Mouse (Mus musculus): ENCODE results near the gene Riox2. TPM values are rescaled to one million over a fixed set of nuclear protein-coding genes. Genes with fewer than 3 reads are reported as not detected.
"Not testable (repeated sequence)": the region's sequence is repeated elsewhere in the genome, so short reads cannot be mapped to it uniquely, and the experiment has no call there.

Gene Riox2
- total and polyA plus RNA-seq, 3 experiments = 6.5 to 16.6 (median 15.9) TPM

DNA sequence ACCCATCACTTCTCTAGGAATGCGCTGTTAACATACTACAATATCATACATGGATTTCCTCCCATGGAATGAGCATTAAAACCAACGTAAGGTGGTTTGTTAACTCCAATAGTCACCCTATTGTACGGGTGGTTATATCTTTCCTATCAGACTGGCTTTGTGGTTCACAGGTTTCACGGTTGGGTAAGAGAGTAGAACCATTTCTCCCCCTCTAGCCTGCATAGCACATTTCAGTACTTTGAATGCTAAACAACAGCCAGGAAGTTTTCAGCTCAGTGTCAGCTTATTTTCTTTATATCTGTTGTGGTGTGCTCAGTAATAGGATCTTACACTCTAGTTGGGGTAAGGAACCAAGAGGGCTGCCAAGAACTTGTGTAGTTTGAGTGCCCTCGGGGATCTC is 19.8 kb upstream of the Riox2 start:
- DNase-seq = no peak

GRCm38 (mm10) chr16:59459259-59459861 is 12.2 kb upstream of the Riox2 start:
- 81% methylated on average over 5 of the region's 5 CpGs for WGBS

More for the DNA sequence above, 19.8 kb upstream of the Riox2 start:
- Histone ChIP-seq H3K4me1 (ENCODE audit: control insufficient read depth, insufficient read depth, low read length) (no peaks in the 10 kb centered on the region), H3K9ac (ENCODE audit: low read depth, low read length) (no peak overlapping the region), H3K4me3 (no peak overlapping the region), H3K79me2 (replicated peaks; ENCODE audit: control insufficient read depth, insufficient read depth, low read length) (no peaks in the 10 kb centered on the region), H3K27me3 (ENCODE audit: control insufficient read depth, insufficient read depth, low read length) (no peaks in the 10 kb centered on the region), H3K36me3 (ENCODE audit: control insufficient read depth, insufficient read depth, low read length) (no peaks in the 10 kb centered on the region), H3K27ac (no peak overlapping the region)
- 86% methylated on average over 5 of the region's 5 CpGs for WGBS
- no peak for TF ChIP-seq POLR2A (IDR thresholded peaks at IDR 0.05; ENCODE audit: insufficient read depth, low read depth, low read length)
- TF ChIP-seq EP300 (IDR thresholded peaks at IDR 0.05; ENCODE audit: insufficient read depth, low read depth, low read length) = no peak
- intact Hi-C loops (cut with DNase I) = no loop called here

DNA sequence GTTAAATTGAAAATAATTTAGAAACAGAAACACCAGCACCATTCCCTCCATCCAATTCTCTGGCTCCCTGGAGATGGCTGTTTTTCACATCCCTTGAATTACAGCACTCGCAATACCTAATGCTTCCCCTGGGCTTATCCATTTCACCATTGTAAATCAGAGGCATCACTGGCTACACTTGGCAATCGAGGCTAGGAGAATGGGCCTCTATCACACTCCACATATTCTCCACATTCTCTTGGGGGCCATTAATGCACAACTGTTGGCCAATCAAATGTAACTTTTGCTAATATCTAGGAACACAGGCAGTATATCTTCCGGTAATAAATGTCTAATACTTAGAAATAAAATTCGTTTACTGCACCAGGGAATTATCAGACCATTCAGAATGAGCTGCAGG is 8.0 kb upstream of the Riox2 start:
- no peaks in the 10 kb centered on the region for H3K36me3 ChIP-seq (ENCODE audit: control insufficient read depth, insufficient read depth, low read length)
- no peaks in the 10 kb centered on the region for H3K79me2 ChIP-seq (replicated peaks; ENCODE audit: control insufficient read depth, insufficient read depth, low read length)
- intact Hi-C loops (cut with DNase I) = no loop called here
- TF ChIP-seq EP300 (IDR thresholded peaks at IDR 0.05; ENCODE audit: insufficient read depth, low read depth, low read length) (no peak), CTCF (IDR thresholded peaks at IDR 0.05) (no peak), POLR2A (IDR thresholded peaks at IDR 0.05; ENCODE audit: insufficient read depth, low read depth, low read length) (no peak)
- H3K4me1 ChIP-seq (ENCODE audit: control insufficient read depth, insufficient read depth, low read length) = no peaks in the 10 kb centered on the region
- no peak for DNase-seq
- 70% methylated on average over 4 of the region's 4 CpGs for WGBS
- no peaks in the 10 kb centered on the region for H3K27me3 ChIP-seq (ENCODE audit: control insufficient read depth, insufficient read depth, low read length)
- H3K9ac ChIP-seq (ENCODE audit: low read depth, low read length) = no peak overlapping the region
- H3K4me3 ChIP-seq = no peak overlapping the region
- H3K27ac ChIP-seq = no peak overlapping the region

More at GRCm38 (mm10) chr16:59459259-59459861, 12.2 kb upstream of the Riox2 start:
- H3K27me3 ChIP-seq (ENCODE audit: control insufficient read depth, insufficient read depth, low read length); H3K4me3 ChIP-seq; H3K27ac ChIP-seq; H3K4me1 ChIP-seq (ENCODE audit: control insufficient read depth, insufficient read depth, low read length); H3K79me2 ChIP-seq (replicated peaks; ENCODE audit: control insufficient read depth, insufficient read depth, low read length); H3K36me3 ChIP-seq (ENCODE audit: control insufficient read depth, insufficient read depth, low read length); intact Hi-C loops (cut with DNase I); H3K9ac ChIP-seq (ENCODE audit: low read depth, low read length): not testable (repeated sequence)
- peak in 1 of 2 experiments; percentile 13 for DNase-seq

DNA sequence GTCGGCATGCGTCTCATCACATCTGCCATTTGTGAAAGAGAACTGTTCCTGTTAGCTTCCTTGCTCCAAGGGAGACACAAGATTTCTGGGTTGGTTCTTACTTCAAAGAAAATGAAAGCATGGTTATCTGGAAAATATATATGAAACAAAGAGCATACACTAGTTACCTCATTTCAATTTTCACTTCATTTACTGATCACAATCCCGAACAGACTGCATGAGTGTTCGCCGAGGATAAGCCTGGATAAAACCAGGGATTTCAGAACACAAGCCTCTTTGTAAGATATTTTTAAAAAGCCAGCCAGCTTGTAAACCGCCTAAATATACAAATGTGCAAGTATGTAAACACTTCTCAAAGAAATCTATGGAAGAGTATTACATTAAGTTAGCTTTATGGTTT is 7.6 kb upstream of the Riox2 start:
- H3K36me3 ChIP-seq (ENCODE audit: control insufficient read depth, insufficient read depth, low read length) = no peaks in the 10 kb centered on the region
- no peak for DNase-seq
- H3K79me2 ChIP-seq (replicated peaks; ENCODE audit: control insufficient read depth, insufficient read depth, low read length) = no peaks in the 10 kb centered on the region
- TF ChIP-seq POLR2A (IDR thresholded peaks at IDR 0.05; ENCODE audit: insufficient read depth, low read depth, low read length) (no peak), EP300 (IDR thresholded peaks at IDR 0.05; ENCODE audit: insufficient read depth, low read depth, low read length) (no peak), CTCF (IDR thresholded peaks at IDR 0.05) (no peak)
- no peak overlapping the region for H3K9ac ChIP-seq (ENCODE audit: low read depth, low read length)
- no peaks in the 10 kb centered on the region for H3K4me1 ChIP-seq (ENCODE audit: control insufficient read depth, insufficient read depth, low read length)
- H3K27ac ChIP-seq = no peak overlapping the region
- no peaks in the 10 kb centered on the region for H3K27me3 ChIP-seq (ENCODE audit: control insufficient read depth, insufficient read depth, low read length)
- intact Hi-C loops (cut with DNase I) = no loop called here
- WGBS = 92% methylated on average over 6 of the region's 6 CpGs
- no peak overlapping the region for H3K4me3 ChIP-seq

DNA sequence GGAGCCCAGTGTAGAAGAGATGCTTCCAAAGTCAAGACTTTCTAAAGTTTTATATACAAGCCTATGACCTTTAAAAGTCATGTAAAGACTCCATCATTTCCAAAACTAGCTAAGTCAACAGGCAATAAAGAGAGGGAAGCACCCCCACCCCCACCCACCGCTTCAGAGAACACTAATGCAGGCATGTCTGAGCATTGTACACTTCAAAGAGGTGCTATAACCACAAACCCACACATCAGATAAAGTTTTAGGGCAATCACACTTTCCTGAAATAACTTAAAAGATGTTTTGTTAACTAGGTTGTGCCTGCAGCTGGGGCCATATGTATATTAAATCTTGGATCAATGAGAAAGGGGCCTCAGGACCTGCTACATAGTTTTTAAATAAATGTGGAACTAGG is 1.7 kb upstream of the Riox2 start:
- DNase-seq = no peak
- Histone ChIP-seq H3K27ac (no peak overlapping the region), H3K36me3 (ENCODE audit: control insufficient read depth, insufficient read depth, low read length) (no peaks in the 10 kb centered on the region), H3K4me3 (no peak overlapping the region), H3K79me2 (replicated peaks; ENCODE audit: control insufficient read depth, insufficient read depth, low read length) (no peaks in the 10 kb centered on the region), H3K9ac (ENCODE audit: low read depth, low read length) (no peak overlapping the region), H3K4me1 (ENCODE audit: control insufficient read depth, insufficient read depth, low read length) (no peaks in the 10 kb centered on the region), H3K27me3 (ENCODE audit: control insufficient read depth, insufficient read depth, low read length) (no peaks in the 10 kb centered on the region)
- 90% methylated on average over 1 of the region's 1 CpGs for WGBS
- TF ChIP-seq CTCF (IDR thresholded peaks at IDR 0.05) (no peak), EP300 (IDR thresholded peaks at IDR 0.05; ENCODE audit: insufficient read depth, low read depth, low read length) (no peak), POLR2A (IDR thresholded peaks at IDR 0.05; ENCODE audit: insufficient read depth, low read depth, low read length) (no peak)
- intact Hi-C loops (cut with DNase I) = loop anchor here (5.0 kb wide), 2 partner anchors 132 to 167 kb away; partner anchors contain the start of genes Arl6 and Crybg3

DNA sequence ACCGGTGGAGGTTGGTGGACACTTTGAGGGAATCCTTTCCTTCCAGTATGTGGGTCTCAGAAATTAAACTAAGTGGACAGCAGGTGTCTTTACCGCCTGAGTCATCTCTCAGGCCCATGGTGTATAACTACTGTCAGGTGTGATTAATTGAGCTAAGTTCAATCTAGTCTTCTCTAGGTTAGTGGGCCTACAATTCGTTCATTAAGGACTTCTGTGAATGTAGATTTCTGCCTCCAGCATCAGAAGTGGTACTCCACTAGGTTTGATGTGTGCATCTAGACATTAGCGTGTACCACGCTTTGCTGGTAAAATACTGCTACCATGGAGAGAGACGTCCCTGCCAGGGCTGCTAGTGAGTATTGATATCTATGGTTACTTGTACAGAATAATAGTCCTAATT is 971 bp downstream of the Riox2 start:
- H3K79me2 ChIP-seq (replicated peaks; ENCODE audit: control insufficient read depth, insufficient read depth, low read length) = no peaks in the 10 kb centered on the region
- H3K4me1 ChIP-seq (ENCODE audit: control insufficient read depth, insufficient read depth, low read length) = no peaks in the 10 kb centered on the region
- peak overlapping the region; percentile 82 for H3K4me3 ChIP-seq
- H3K36me3 ChIP-seq (ENCODE audit: control insufficient read depth, insufficient read depth, low read length) = no peaks in the 10 kb centered on the region; the same call in 1 of the 2 replicates
- 53% methylated on average over 6 of the region's 6 CpGs for WGBS
- DNase-seq = no peak
- no peaks in the 10 kb centered on the region for H3K27me3 ChIP-seq (ENCODE audit: control insufficient read depth, insufficient read depth, low read length)
- H3K9ac ChIP-seq (ENCODE audit: low read depth, low read length) = no peak overlapping the region
- no peak for TF ChIP-seq EP300 (IDR thresholded peaks at IDR 0.05; ENCODE audit: insufficient read depth, low read depth, low read length)
- TF ChIP-seq POLR2A (IDR thresholded peaks at IDR 0.05; ENCODE audit: insufficient read depth, low read depth, low read length) = no peak
- TF ChIP-seq CTCF (IDR thresholded peaks at IDR 0.05) = no peak
- intact Hi-C loops (cut with DNase I) = loop anchor here (5.0 kb wide), 2 partner anchors 130 to 165 kb away; partner anchors contain the start of genes Arl6 and Crybg3
- no peak overlapping the region for H3K27ac ChIP-seq

All from heart, adult 2 months (tissue).